Mouse (Mus musculus) stomach, postnatal 0 days (tissue): Measurements from ENCODE around the gene Rai14.

Experiments used
- CTCF ChIP-seq: IDR thresholded peaks from 2 replicates; pipeline ENCODE4 v1.5.1; 2016; ENCODE audit warnings: antibody characterized with exemption, low read depth, mild to moderate bottlenecking, moderate library complexity
- EP300 ChIP-seq: optimal IDR thresholded peaks from 2 replicates; pipeline ENCODE3; 2016; ENCODE audit warnings: antibody characterized with exemption

- TF ChIP-seq CTCF (no peak), EP300 (no peak)
Measured at GRCm38 (mm10) chr15:10560005-10560404, 154.4 kb downstream of the Rai14 start.
